Mouse (Mus musculus) bone marrow, adult 2 months (tissue): Measurements from ENCODE around the gene Pwp2.

ENCODE experiments used
- CTCF ChIP-seq: fragments of 200-500 bp; IDR thresholded peaks from 2 replicates; pipeline ENCODE4 v1.5.1; 2011; ENCODE audit warnings: low read length, control low read depth; ENCODE audit not compliant: control insufficient read depth, insufficient read depth
- POLR2A ChIP-seq: fragments of 200-500 bp; IDR thresholded peaks from 2 replicates; pipeline ENCODE4 v1.6.1; 2011; ENCODE audit warnings: low read depth, mild to moderate bottlenecking, control low read depth, low read length, borderline replicate concordance; ENCODE audit not compliant: control insufficient read depth

DNA sequence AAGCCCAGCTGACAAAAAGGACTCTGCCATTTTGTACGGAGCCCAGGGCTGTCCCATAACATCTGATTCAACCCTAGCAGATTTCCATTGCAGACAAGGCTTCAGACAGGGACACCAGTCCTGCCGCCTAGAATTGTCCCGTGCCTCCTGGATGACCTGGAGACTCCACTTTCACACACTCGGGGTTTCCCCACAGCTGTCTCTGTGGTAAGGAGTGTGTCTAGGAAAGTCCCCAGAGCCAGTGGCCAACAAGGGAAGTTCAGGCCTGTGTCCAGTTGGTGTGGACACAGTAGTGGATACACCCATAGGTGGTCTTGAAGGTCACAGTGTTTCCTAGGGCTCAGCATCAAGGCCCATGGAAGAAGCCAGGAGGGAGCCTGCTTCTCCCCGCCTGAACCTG lies 49.0 kb downstream of the Pwp2 start:
- TF ChIP-seq POLR2A (no peak), CTCF (no peak)
